Mouse (Mus musculus) limb, embryonic 12.5 days (tissue): ENCODE measurements around the gene Stard10. TPM values are rescaled to one million over a fixed set of nuclear protein-coding genes. Genes with fewer than 3 reads are reported as not detected.
A peak's percentile ranks its signal among the peaks of the same experiment; 100 is the strongest.

Experiments
- ATAC-seq: fragments of 200-750 bp; cut with Nextera tagmentation; 2 replicates; pipeline ENCODE4 v1.8.0; 2017; ENCODE audit warnings: low read depth, moderate TSS enrichment; ENCODE audit not compliant: insufficient number of reproducible peaks, insufficient read depth, low FRiP score, low TSS enrichment
- H3K27ac ChIP-seq: fragments of 300-500 bp; sonication (generic); 2 replicates; pipeline ENCODE4 v1.5.1; 2016; ENCODE audit warnings: mild to moderate bottlenecking, moderate library complexity
- H3K27me3 ChIP-seq: fragments of 300-500 bp; sonication (generic); 2 replicates; pipeline ENCODE4 v1.6.1; 2016; ENCODE audit warnings: mild to moderate bottlenecking, moderate library complexity
- H3K36me3 ChIP-seq: fragments of 300-500 bp; sonication (generic); 2 replicates; pipeline ENCODE4 v1.6.1; 2016; ENCODE audit warnings: mild to moderate bottlenecking, moderate library complexity
- H3K4me1 ChIP-seq: fragments of 300-500 bp; sonication (generic); replicated peaks from 2 replicates; pipeline ENCODE4 v1.6.1; 2016
- H3K4me2 ChIP-seq: fragments of 300-500 bp; sonication (generic); 2 replicates; pipeline ENCODE4 v1.6.1; 2016; ENCODE audit warnings: mild to moderate bottlenecking, moderate library complexity
- H3K4me3 ChIP-seq: fragments of 300-500 bp; sonication (generic); replicated peaks from 2 replicates; pipeline ENCODE4 v1.5.1; 2016; ENCODE audit warnings: mild to moderate bottlenecking
- H3K9ac ChIP-seq: fragments of 300-500 bp; sonication (generic); replicated peaks from 2 replicates; pipeline ENCODE4 v1.6.1; 2016; ENCODE audit warnings: mild to moderate bottlenecking, moderate library complexity
- H3K9me3 ChIP-seq: fragments of 300-500 bp; sonication (generic); 2 replicates; pipeline ENCODE4 v1.6.1; 2016; ENCODE audit warnings: mild to moderate bottlenecking, moderate library complexity
- WGBS: fragments of 180-500 bp; shearing (Covaris S2); methylation state at CpG from one replicate; pipeline ENCODE4 v1.1.7; 2016; 5-methylcytosine and 5-hydroxymethylcytosine counted together
- polyA plus RNA-seq: library from polyadenylated mRNA; unstranded; fragments of >200 nt; fragmentation: Nextera tagmentation; extraction: Ambion mirVana; gene quantifications from 2 replicates; pipeline ENCODE4 v1.2.1, GENCODE M21; 2016

Stard10 gene
- polyA plus RNA-seq, 1 experiment from 2014 or later, result 17.8 TPM

DNA sequence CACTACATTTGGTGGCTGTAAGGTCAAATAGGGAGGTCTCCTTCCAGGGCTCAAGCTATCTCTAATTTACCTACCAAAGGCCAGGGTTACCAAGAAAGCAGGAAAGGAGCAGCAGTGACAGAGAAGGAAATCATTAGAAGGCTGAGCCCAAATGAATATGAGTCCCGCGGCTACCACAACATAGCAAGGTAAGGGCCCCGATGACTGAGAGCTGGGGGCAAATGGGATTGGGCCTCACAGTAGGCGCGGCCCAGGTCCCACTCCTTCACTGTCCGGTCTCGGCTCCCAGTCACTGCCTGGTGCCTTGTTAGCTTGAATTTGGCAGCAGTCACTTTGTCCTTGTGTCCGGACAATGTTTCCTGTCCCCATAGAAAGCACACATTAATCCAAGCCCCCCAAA is 25.2 kb upstream of the Stard10 start:
- 89% methylated on average over 8 of the region's 8 CpGs for WGBS
- Histone ChIP-seq H3K4me3 (no peak overlapping the region), H3K9me3 (no peaks in the 10 kb centered on the region), H3K4me2 (no peak overlapping the region), H3K9ac (no peak overlapping the region), H3K4me1 (peaks cover 5% of the 10 kb centered on the region), H3K36me3 (peaks cover 41% of the 10 kb centered on the region), H3K27me3 (no peaks in the 10 kb centered on the region), H3K27ac (no peak overlapping the region)
- no peak for ATAC-seq

GRCm38 (mm10) chr7:101292086-101292485 is 24.8 kb upstream of the Stard10 start:
- no peak overlapping the region for H3K9ac ChIP-seq
- WGBS, result 67% methylated on average over 4 of the region's 4 CpGs

DNA sequence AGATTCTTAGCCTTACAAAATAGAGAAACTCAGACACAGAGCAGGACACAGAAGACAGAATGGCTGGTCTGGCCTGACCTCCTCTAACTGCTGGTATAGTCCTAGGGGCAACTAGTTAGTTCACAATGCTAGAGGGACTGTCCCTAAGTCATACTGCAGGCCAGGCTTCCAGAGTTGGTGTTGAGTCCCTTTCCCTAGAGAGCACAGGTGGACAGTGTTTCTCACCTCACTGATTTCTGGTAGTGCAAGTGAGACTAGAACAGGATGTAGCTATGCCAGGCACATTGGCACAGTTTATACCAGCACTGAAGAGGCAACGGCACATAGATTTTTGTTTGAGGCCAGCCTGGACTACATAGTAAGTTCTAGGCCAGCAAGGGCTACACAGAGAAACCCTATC is 24.2 kb upstream of the Stard10 start:
- H3K4me2 ChIP-seq, result no peak overlapping the region
- 87% methylated on average over 1 of the region's 1 CpGs for whole genome bisulfite sequencing

More at GRCm38 (mm10) chr7:101292086-101292485, 24.8 kb upstream of the Stard10 start:
- Histone ChIP-seq H3K27ac (no peak overlapping the region), H3K36me3 (peaks cover 40% of the 10 kb centered on the region), H3K4me2 (no peak overlapping the region), H3K4me3 (no peak overlapping the region), H3K27me3 (no peaks in the 10 kb centered on the region), H3K4me1 (peaks cover 10% of the 10 kb centered on the region), H3K9me3 (no peaks in the 10 kb centered on the region)
- ATAC-seq, result no peak

GRCm38 (mm10) chr7:101293138-101293537 is 23.7 kb upstream of the Stard10 start:
- WGBS, result 51% methylated on average over 4 of the region's 4 CpGs
- Histone ChIP-seq H3K9ac (no peak overlapping the region), H3K4me2 (no peak overlapping the region), H3K36me3 (peaks cover 40% of the 10 kb centered on the region), H3K4me3 (no peak overlapping the region), H3K9me3 (no peaks in the 10 kb centered on the region), H3K27me3 (peaks cover 6% of the 10 kb centered on the region; the same call in 1 of the 2 replicates), H3K27ac (no peak overlapping the region), H3K4me1 (peaks cover 14% of the 10 kb centered on the region)
- ATAC-seq, result no peak

More for the DNA sequence above, 24.2 kb upstream of the Stard10 start:
- Histone ChIP-seq H3K4me3 (no peak overlapping the region), H3K36me3 (peaks cover 40% of the 10 kb centered on the region), H3K9ac (no peak overlapping the region), H3K27ac (no peak overlapping the region), H3K27me3 (peaks cover 2% of the 10 kb centered on the region; the same call in 1 of the 2 replicates), H3K4me1 (peaks cover 14% of the 10 kb centered on the region), H3K9me3 (no peaks in the 10 kb centered on the region)
- ATAC-seq, result no peak

- Histone ChIP-seq H3K4me3 (no peak overlapping the region), H3K4me2 (no peak overlapping the region), H3K27ac (no peak overlapping the region), H3K36me3 (peaks cover 40% of the 10 kb centered on the region), H3K9me3 (no peaks in the 10 kb centered on the region), H3K27me3 (peaks cover 6% of the 10 kb centered on the region; the same call in 1 of the 2 replicates), H3K9ac (no peak overlapping the region), H3K4me1 (peaks cover 14% of the 10 kb centered on the region)
- 54% methylated on average over 4 of the region's 4 CpGs for whole genome bisulfite sequencing
- no peak for ATAC-seq
Observed at GRCm38 (mm10) chr7:101293611-101294010, 23.3 kb upstream of the Stard10 start.

GRCm38 (mm10) chr7:101295438-101295837 is 21.4 kb upstream of the Stard10 start:
- WGBS, result 69% methylated on average over 1 of the region's 1 CpGs
- peaks cover 24% of the 10 kb centered on the region for H3K4me1 ChIP-seq

GRCm38 (mm10) chr7:101296252-101297022 is 20.4 kb upstream of the Stard10 start:
- H3K9ac ChIP-seq, result peak overlapping the region; percentile 57
- peak overlapping the region; percentile 37 for H3K4me3 ChIP-seq
- H3K4me1 ChIP-seq, result peaks cover 30% of the 10 kb centered on the region
- ATAC-seq, result peak; percentile 70
- H3K9me3 ChIP-seq, result no peaks in the 10 kb centered on the region
- peak overlapping the region; percentile 66 for H3K4me2 ChIP-seq
- no peak overlapping the region for H3K27ac ChIP-seq
- WGBS, result 12% methylated on average over 35 of the region's 35 CpGs
- H3K36me3 ChIP-seq, result peaks cover 16% of the 10 kb centered on the region; the same call in 1 of the 2 replicates
- peaks cover 20% of the 10 kb centered on the region for H3K27me3 ChIP-seq

More at GRCm38 (mm10) chr7:101295438-101295837, 21.4 kb upstream of the Stard10 start:
- no peak for ATAC-seq
- H3K9me3 ChIP-seq, result no peaks in the 10 kb centered on the region
- no peak overlapping the region for H3K4me2 ChIP-seq
- H3K9ac ChIP-seq, result no peak overlapping the region
- peaks cover 23% of the 10 kb centered on the region for H3K36me3 ChIP-seq
- peaks cover 20% of the 10 kb centered on the region for H3K27me3 ChIP-seq
- H3K27ac ChIP-seq, result no peak overlapping the region
- H3K4me3 ChIP-seq, result no peak overlapping the region

DNA sequence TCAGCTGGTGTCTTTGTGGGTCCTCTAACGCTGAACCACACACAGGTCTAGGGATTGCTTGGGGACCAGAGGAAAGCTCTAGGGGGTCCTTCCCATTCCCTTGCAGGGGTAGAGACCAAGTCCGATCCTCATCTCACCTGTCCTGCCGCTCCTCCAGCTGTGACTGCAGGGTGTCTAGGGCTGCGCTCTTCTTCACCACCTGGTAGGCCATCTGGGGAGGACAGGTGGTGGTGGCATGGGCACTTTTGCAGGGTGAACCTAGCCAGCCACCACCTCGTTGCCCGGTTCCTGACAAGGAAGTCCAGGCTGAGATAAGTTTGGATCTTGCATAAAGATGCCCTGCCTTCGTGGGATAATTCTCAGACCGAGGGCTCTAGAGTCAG is 19.9 kb upstream of the Stard10 start:
- peaks cover 30% of the 10 kb centered on the region for H3K4me1 ChIP-seq
- peaks cover 20% of the 10 kb centered on the region for H3K27me3 ChIP-seq
- ATAC-seq, result no peak; the same call in 1 of the 2 replicates
- peak overlapping the region; percentile 66 for H3K4me2 ChIP-seq
- H3K9ac ChIP-seq, result peak overlapping the region; percentile 57
- peak overlapping the region; percentile 37 for H3K4me3 ChIP-seq
- peaks cover 16% of the 10 kb centered on the region; the same call in 1 of the 2 replicates for H3K36me3 ChIP-seq
- 23% methylated on average over 8 of the region's 8 CpGs for WGBS
- H3K9me3 ChIP-seq, result no peaks in the 10 kb centered on the region
- H3K27ac ChIP-seq, result no peak overlapping the region

GRCm38 (mm10) chr7:101298375-101298774 is 18.5 kb upstream of the Stard10 start:
- no peak for ATAC-seq
- no peak overlapping the region for H3K4me2 ChIP-seq
- peaks cover 30% of the 10 kb centered on the region for H3K4me1 ChIP-seq
- H3K9ac ChIP-seq, result no peak overlapping the region
- H3K36me3 ChIP-seq, result peaks cover 9% of the 10 kb centered on the region; the same call in 1 of the 2 replicates
- WGBS, result 84% methylated on average over 3 of the region's 3 CpGs
- H3K4me3 ChIP-seq, result no peak overlapping the region
- no peaks in the 10 kb centered on the region for H3K9me3 ChIP-seq
- no peak overlapping the region for H3K27ac ChIP-seq
- H3K27me3 ChIP-seq, result peaks cover 20% of the 10 kb centered on the region

- no peak for ATAC-seq
- H3K9ac ChIP-seq, result peak overlapping the region; percentile 62
- peaks cover 20% of the 10 kb centered on the region for H3K27me3 ChIP-seq
- peak overlapping the region; percentile 67 for H3K4me3 ChIP-seq
- H3K4me1 ChIP-seq, result peaks cover 27% of the 10 kb centered on the region
- H3K9me3 ChIP-seq, result no peaks in the 10 kb centered on the region
- H3K4me2 ChIP-seq, result peak overlapping the region; percentile 83
- no peaks in the 10 kb centered on the region for H3K36me3 ChIP-seq
- peak overlapping the region; percentile 66 for H3K27ac ChIP-seq
- WGBS, result under 1% methylated on average over 30 of the region's 30 CpGs
Observed at GRCm38 (mm10) chr7:101301361-101301880, 15.5 kb upstream of the Stard10 start.

- ATAC-seq, result peak; percentile 97
- Histone ChIP-seq H3K36me3 (no peaks in the 10 kb centered on the region), H3K4me2 (peak within 1 kb of the TSS; percentile 83), H3K9ac (peak within 1 kb of the TSS; percentile 62), H3K27ac (peak within 1 kb of the TSS; percentile 66), H3K9me3 (no peaks in the 10 kb centered on the region), H3K4me1 (peaks cover 21% of the 10 kb centered on the region), H3K27me3 (peaks cover 20% of the 10 kb centered on the region), H3K4me3 (peak within 1 kb of the TSS; percentile 67)
- under 1% methylated on average over 39 of the region's 39 CpGs for WGBS
Observed at GRCm38 (mm10) chr7:101301881-101302456, 14.9 kb upstream of the Stard10 start, which contains the start of gene Atg16l2. Atg16l2 (minus strand) TSS chr7:101302251.
